Mouse (Mus musculus) limb, embryonic 14.5 days (tissue): ENCODE results near the gene Id3. TPM values are rescaled to one million over a fixed set of nuclear protein-coding genes. Genes with fewer than 3 reads are reported as not detected.

ENCODE experiments used
- ATAC-seq: fragments of 200-750 bp; cut with Nextera tagmentation; 2 replicates; pipeline ENCODE4 v1.8.0; 2017; ENCODE audit warnings: low read depth, moderate number of reproducible peaks, moderate TSS enrichment; ENCODE audit not compliant: low FRiP score
- DNase-seq: peaks from one replicate; pipeline ENCODE4 v3.0.0-alpha.2; 2015; ENCODE audit warnings: low spot score
- H3K27ac ChIP-seq: fragments of 300-500 bp; sonication (generic); replicated peaks from 2 replicates; pipeline ENCODE4 v1.5.1; 2014; ENCODE audit warnings: low read depth, mild to moderate bottlenecking, low read length, moderate library complexity, mixed read lengths
- H3K27me3 ChIP-seq: fragments of 300-500 bp; sonication (generic); 2 replicates; pipeline ENCODE4 v1.6.1; 2014; ENCODE audit warnings: low read length, mixed read lengths; ENCODE audit not compliant: control insufficient read depth, insufficient read depth
- H3K36me3 ChIP-seq: fragments of 300-500 bp; sonication (generic); 2 replicates; pipeline ENCODE4 v1.6.1; 2014; ENCODE audit warnings: mild to moderate bottlenecking, low read length, moderate library complexity, mixed read lengths; ENCODE audit not compliant: control insufficient read depth, insufficient read depth
- H3K4me1 ChIP-seq: fragments of 300-500 bp; sonication (generic); 2 replicates; pipeline ENCODE4 v1.6.1; 2014; ENCODE audit warnings: antibody characterized with exemption, low read length, mixed read lengths; ENCODE audit not compliant: control insufficient read depth, insufficient read depth
- H3K4me2 ChIP-seq: fragments of 300-500 bp; sonication (generic); replicated peaks from 2 replicates; pipeline ENCODE4 v1.6.1; 2014; ENCODE audit warnings: low read depth, mild to moderate bottlenecking, low read length, moderate library complexity; ENCODE audit not compliant: severe bottlenecking
- H3K4me3 ChIP-seq: fragments of 300-500 bp; sonication (generic); replicated peaks from 2 replicates; pipeline ENCODE4 v1.5.1; 2014; ENCODE audit warnings: low read length
- H3K9ac ChIP-seq: fragments of 300-500 bp; sonication (generic); 2 replicates; pipeline ENCODE4 v1.6.1; 2014; ENCODE audit warnings: mild to moderate bottlenecking, low read depth, low read length, moderate library complexity; ENCODE audit not compliant: severe bottlenecking
- H3K9me3 ChIP-seq: fragments of 300-500 bp; sonication (generic); 2 replicates; pipeline ENCODE4 v1.6.1; 2016; ENCODE audit warnings: low read length; ENCODE audit not compliant: control insufficient read depth
- POLR2A ChIP-seq: fragments of 200-500 bp; IDR thresholded peaks from 2 replicates; pipeline ENCODE4 v1.8.0; 2012; ENCODE audit warnings: inconsistent platforms, mild to moderate bottlenecking, moderate library complexity, borderline replicate concordance; ENCODE audit not compliant: insufficient read depth, insufficient read length; ENCODE audit errors: extremely low read depth
- WGBS: fragments of 180-500 bp; shearing (Covaris S2); extraction: QIAGEN DNeasy Blood & Tissue Kit; methylation state at CpG from one replicate; pipeline ENCODE4 v1.1.7; 2014; 5-methylcytosine and 5-hydroxymethylcytosine counted together
- polyA plus RNA-seq, 2 experiments: library from polyadenylated mRNA; depleted of rRNA in 1 of 2; stranded (reverse) in 1 of 2; unstranded in 1 of 2; fragments of >200 nt; fragmentation: Nextera tagmentation in 1 of 2; extraction: Ambion mirVana in 1 of 2; gene quantifications; 2 replicates each; pipeline versions ENCODE4 v1.2.1 to v1.2.3; 2012 to 2014

Id3 gene
- polyA plus RNA-seq, 2 experiments = 417 to 500 TPM

DNA sequence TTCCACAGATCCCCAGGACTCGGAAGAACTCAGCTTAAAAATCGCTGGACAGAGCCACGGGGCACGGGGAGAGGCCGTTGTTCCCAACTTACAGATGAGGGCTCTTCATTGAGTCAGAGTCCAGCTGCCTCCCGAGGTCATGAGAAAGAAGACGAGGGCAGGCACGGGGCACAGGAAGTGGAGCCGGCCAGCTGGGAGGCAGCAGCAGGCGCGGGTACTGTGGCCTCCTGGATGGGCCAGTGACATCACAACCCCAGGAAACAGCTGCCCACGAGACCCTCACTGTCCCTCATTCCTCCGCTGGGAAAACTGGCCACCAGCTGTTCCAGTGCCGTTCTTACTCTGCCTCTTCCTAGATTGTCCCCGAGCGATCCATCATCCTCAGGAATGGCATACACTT, 23.3 kb upstream of the Id3 start:
- Histone ChIP-seq H3K27me3 (no peaks in the 10 kb centered on the region), H3K27ac (no peak overlapping the region), H3K9ac (no peak overlapping the region), H3K4me3 (no peak overlapping the region), H3K9me3 (no peaks in the 10 kb centered on the region), H3K36me3 (no peaks in the 10 kb centered on the region), H3K4me2 (no peak overlapping the region), H3K4me1 (no peaks in the 10 kb centered on the region; the same call in 1 of the 2 replicates)
- DNase-seq (no peak), ATAC-seq (no peak)
- 32% methylated on average over 15 of the region's 16 CpGs for WGBS
- TF ChIP-seq POLR2A = no peak

DNA sequence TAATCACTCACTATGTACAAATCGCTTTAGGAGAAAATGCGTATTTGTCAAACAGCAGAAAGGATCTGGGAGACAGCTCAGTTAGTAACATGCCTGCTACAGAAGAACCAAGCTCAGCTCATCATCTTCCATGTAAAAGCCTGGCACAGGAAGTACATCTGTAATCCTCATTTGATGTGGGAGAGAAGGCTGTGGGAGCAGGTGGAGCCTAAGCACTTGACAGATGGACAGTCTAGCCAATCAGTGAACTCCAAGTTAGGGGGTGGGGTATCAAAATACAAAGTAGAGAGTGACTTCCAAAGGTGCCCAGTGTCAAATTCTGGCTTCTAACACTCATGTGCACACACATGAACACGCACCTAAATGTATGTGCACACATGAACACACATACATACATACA, 22.1 kb upstream of the Id3 start:
- no peak for TF ChIP-seq POLR2A
- Histone ChIP-seq H3K36me3 (no peaks in the 10 kb centered on the region), H3K9ac (no peak overlapping the region), H3K9me3 (no peaks in the 10 kb centered on the region), H3K4me3 (no peak overlapping the region), H3K4me1 (no peaks in the 10 kb centered on the region; the same call in 1 of the 2 replicates), H3K4me2 (no peak overlapping the region), H3K27ac (no peak overlapping the region), H3K27me3 (no peaks in the 10 kb centered on the region)
- ATAC-seq = no peak
- no peak for DNase-seq
- WGBS = 96% methylated on average over 3 of the region's 3 CpGs

DNA sequence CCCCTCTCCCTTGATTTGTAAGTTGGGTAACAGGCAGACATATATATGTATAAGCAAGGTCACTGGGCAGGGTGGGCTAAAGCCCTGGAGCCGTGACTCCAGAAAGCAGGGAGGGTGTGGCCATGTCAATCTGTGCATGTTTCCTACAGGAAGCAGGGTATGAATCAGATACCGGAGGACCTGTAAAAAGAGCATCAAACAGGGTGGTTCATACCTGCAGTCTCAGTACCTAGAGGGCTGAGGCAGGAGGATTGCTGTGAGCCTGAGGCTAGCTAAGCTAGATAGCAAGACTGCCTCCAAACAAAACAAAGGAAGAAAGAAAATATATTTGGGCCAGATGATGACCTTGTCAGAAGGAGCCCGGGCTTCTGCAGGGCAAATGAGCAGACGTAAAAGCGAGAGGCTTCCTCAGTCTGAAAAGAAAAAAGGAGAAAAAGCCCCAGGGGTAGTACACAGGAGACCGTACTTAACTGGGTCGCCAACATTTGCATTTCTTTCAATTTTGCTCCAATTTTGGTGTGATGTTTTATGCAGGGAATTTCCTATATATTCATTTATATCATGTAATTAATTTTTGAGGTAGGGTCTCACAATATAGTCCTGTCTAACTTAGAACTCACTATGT, 21.3 kb upstream of the Id3 start:
- DNase-seq = no peak

DNA sequence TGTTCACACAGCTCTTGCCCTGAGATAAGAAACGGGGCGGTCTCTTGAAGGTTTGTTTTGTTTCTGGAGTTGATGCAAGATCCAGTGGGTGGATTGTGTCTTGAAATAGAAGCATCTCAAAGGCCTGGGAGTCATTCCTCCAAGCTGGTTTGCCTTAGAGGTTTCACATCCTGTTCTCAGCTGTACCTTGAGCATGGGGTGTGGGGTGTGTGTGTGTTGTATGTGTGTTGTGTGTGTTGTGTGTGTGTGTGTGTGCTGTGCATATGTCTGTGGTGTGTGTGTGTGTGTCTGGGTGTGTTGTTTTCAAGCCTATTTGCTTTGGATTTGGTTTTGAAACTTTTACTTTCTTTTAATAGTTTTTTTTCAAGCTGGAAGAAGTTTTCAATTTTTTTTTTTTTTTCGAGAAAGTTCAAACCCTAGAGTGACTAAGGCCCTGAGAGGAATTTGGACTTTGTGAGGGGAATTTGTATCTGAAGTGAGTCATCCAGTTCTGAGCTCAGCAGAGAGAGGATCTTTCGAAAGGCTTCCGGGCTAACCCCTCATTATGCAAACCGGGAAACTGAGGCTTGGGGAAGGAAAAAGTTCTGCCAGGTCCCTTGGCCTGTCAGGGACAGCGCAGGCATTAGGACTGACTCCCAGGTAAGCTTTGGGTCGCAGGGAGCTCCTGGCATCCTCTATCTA, 20.0 kb upstream of the Id3 start:
- no peak overlapping the region for H3K27ac ChIP-seq
- H3K9me3 ChIP-seq = no peaks in the 10 kb centered on the region
- no peak for TF ChIP-seq POLR2A
- H3K9ac ChIP-seq = no peak overlapping the region
- H3K4me3 ChIP-seq = no peak overlapping the region
- ATAC-seq = no peak
- H3K4me2 ChIP-seq = no peak overlapping the region
- no peaks in the 10 kb centered on the region; the same call in 1 of the 2 replicates for H3K4me1 ChIP-seq
- H3K36me3 ChIP-seq = no peaks in the 10 kb centered on the region
- DNase-seq = no peak
- H3K27me3 ChIP-seq = no peaks in the 10 kb centered on the region
- 70% methylated on average over 8 of the region's 8 CpGs for WGBS

More for the DNA sequence above, 21.3 kb upstream of the Id3 start:
- Histone ChIP-seq H3K4me1 (no peaks in the 10 kb centered on the region; the same call in 1 of the 2 replicates), H3K4me3 (no peak overlapping the region), H3K27me3 (no peaks in the 10 kb centered on the region), H3K27ac (no peak overlapping the region), H3K4me2 (no peak overlapping the region), H3K36me3 (no peaks in the 10 kb centered on the region), H3K9ac (no peak overlapping the region), H3K9me3 (no peaks in the 10 kb centered on the region)
- ATAC-seq = no peak
- TF ChIP-seq POLR2A = no peak
- 81% methylated on average over 7 of the region's 7 CpGs for WGBS

DNA sequence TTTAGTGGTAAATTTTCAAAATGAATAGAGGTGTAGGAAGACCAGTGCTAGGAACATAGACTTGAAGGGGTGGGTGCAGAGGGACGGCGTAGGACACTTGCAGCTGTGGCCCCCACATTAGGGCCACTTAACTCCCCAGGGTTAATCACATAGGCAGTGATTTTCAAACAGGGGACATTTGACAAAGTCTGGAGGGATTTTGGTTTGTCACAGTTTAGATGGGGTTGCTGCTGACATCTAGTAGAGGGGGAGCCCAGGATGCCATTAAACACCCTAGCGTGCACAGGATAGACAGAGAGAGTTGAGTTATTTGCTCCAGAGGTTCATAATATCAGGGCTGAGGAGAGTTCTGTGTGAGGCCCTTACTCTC, 19.5 kb upstream of the Id3 start:
- no peak overlapping the region for H3K9ac ChIP-seq
- H3K9me3 ChIP-seq = no peaks in the 10 kb centered on the region
- no peak overlapping the region for H3K4me3 ChIP-seq
- 89% methylated on average over 3 of the region's 3 CpGs for WGBS
- H3K4me2 ChIP-seq = no peak overlapping the region
- H3K27me3 ChIP-seq = no peaks in the 10 kb centered on the region
- DNase-seq (no peak), ATAC-seq (no peak)
- H3K4me1 ChIP-seq = no peaks in the 10 kb centered on the region; the same call in 1 of the 2 replicates
- no peaks in the 10 kb centered on the region for H3K36me3 ChIP-seq
- TF ChIP-seq POLR2A = no peak
- no peak overlapping the region for H3K27ac ChIP-seq

DNA sequence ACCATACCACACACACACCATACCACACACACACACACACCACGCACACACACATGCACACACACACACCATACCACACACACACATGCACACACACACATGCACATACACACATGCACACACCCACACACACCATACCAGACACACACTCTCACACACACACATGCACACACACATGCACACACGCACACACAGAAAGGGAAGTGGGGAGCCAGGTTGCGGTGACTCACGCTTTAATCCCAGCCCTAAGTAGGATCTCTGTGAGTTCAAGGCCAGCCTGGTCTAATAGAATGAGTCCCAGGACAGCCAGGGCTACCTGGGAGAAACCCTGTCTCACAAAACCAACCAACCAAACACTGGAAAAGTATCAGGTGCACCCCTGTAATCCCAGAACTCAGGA, 18.7 kb upstream of the Id3 start:
- H3K4me1 ChIP-seq = no peaks in the 10 kb centered on the region
- ATAC-seq = no peak
- no peaks in the 10 kb centered on the region for H3K9me3 ChIP-seq
- no peak for TF ChIP-seq POLR2A
- no peak for DNase-seq
- WGBS = 97% methylated on average over 4 of the region's 4 CpGs
- H3K4me2 ChIP-seq = no peak overlapping the region
- H3K27ac ChIP-seq = no peak overlapping the region
- no peaks in the 10 kb centered on the region for H3K27me3 ChIP-seq
- no peaks in the 10 kb centered on the region for H3K36me3 ChIP-seq
- no peak overlapping the region for H3K4me3 ChIP-seq
- H3K9ac ChIP-seq = no peak overlapping the region
